Mouse (Mus musculus) CH12.LX (cell line): ENCODE results near the gene Gm16503. TPM values are rescaled to one million over a fixed set of nuclear protein-coding genes. Genes with fewer than 3 reads are reported as not detected.

Source experiments
- DNase-seq: peaks from one replicate; pipeline ENCODE4 v3.0.0-alpha.2; 2013; ENCODE audit errors: extremely low read depth
- H3K27ac ChIP-seq: 2 replicates; pipeline ENCODE4 v1.5.1; 2012; ENCODE audit warnings: low read depth, mild to moderate bottlenecking, control low read depth, moderate library complexity; ENCODE audit not compliant: insufficient read depth
- H3K27me3 ChIP-seq: replicated peaks from 2 replicates; pipeline ENCODE3; 2012; ENCODE audit warnings: inconsistent platforms
- H3K36me3 ChIP-seq, 2 experiments: replicated peaks in 1 of 2; 2 replicates each; pipeline versions ENCODE3 to v1.6.1; 2012; ENCODE audit warnings: inconsistent platforms in 1 of 2, low read length in 1 of 2, mild to moderate bottlenecking in 1 of 2, mixed read lengths in 1 of 2, moderate library complexity in 1 of 2; ENCODE audit not compliant: control insufficient read depth in 1 of 2, insufficient read depth in 1 of 2
- H3K4me1 ChIP-seq, 2 experiments: 2 replicates each; pipeline ENCODE4 v1.6.1; 2012; ENCODE audit warnings: inconsistent platforms in 1 of 2, moderate library complexity in 1 of 2; ENCODE audit not compliant: insufficient read depth in 2 of 2, control insufficient read depth in 1 of 2
- H3K4me2 ChIP-seq: 2 replicates; pipeline ENCODE4 v1.6.1; 2012; ENCODE audit warnings: low read depth, mild to moderate bottlenecking, control low read depth; ENCODE audit not compliant: poor library complexity, insufficient read depth, severe bottlenecking
- H3K4me3 ChIP-seq, 3 experiments: fragments of 150-350 bp in 1 of 3; sonication (generic) in 1 of 3; replicated peaks in 1 of 3; 2 replicates each; pipeline versions ENCODE3 to v1.5.1; 2011 to 2012; ENCODE audit warnings: low read depth in 2 of 3, low read length in 2 of 3, mild to moderate bottlenecking in 2 of 3, moderate library complexity in 2 of 3, control low read depth in 1 of 3, improper control_type of control experiment in 1 of 3, inconsistent platforms in 1 of 3, mixed read lengths in 1 of 3; ENCODE audit not compliant: poor library complexity in 1 of 3
- H3K79me2 ChIP-seq: replicated peaks from 2 replicates; pipeline ENCODE4 v1.6.1; 2012; ENCODE audit warnings: mild to moderate bottlenecking, moderate library complexity; ENCODE audit not compliant: control insufficient read depth, poor library complexity, insufficient read depth, severe bottlenecking; ENCODE audit errors: extremely low read depth
- H3K9ac ChIP-seq: 2 replicates; pipeline ENCODE4 v1.6.1; 2012; ENCODE audit warnings: low read depth, mild to moderate bottlenecking, control low read depth, moderate library complexity; ENCODE audit not compliant: insufficient read depth
- H3K9me3 ChIP-seq: replicated peaks from 2 replicates; pipeline ENCODE3; 2012; ENCODE audit warnings: low read length, inconsistent platforms, mixed read lengths
- BHLHE40 ChIP-seq: IDR thresholded peaks from 2 replicates; pipeline ENCODE4 v1.6.1; 2011; ENCODE audit warnings: mild to moderate bottlenecking, low read depth, low read length, improper control_type of control experiment
- CHD1 ChIP-seq: IDR thresholded peaks from 2 replicates; pipeline ENCODE4 v1.6.1; 2012; ENCODE audit warnings: low read depth, low read length, improper control_type of control experiment, inconsistent platforms
- ELF1 ChIP-seq: IDR thresholded peaks from 2 replicates; pipeline ENCODE4 v1.6.1; 2014; ENCODE audit warnings: low read depth, mild to moderate bottlenecking, inconsistent platforms, low read length, improper control_type of control experiment
- EP300 ChIP-seq: IDR thresholded peaks from 2 replicates; pipeline ENCODE4 v1.6.1; 2011; ENCODE audit warnings: low read length, improper control_type of control experiment
- ETS1 ChIP-seq: conservative IDR thresholded peaks from 2 replicates; pipeline ENCODE4 v1.6.1; 2012; ENCODE audit warnings: low read depth, mild to moderate bottlenecking, inconsistent platforms, low read length, improper control_type of control experiment, moderate library complexity
- GABPA ChIP-seq: IDR thresholded peaks from 2 replicates; pipeline ENCODE4 v1.6.1; 2012; ENCODE audit warnings: low read depth, low read length, improper control_type of control experiment, inconsistent platforms; ENCODE audit not compliant: insufficient replicate concordance
- IRF4 ChIP-seq: IDR thresholded peaks from 2 replicates; pipeline ENCODE4 v1.6.1; 2014; ENCODE audit warnings: low read depth, mild to moderate bottlenecking, inconsistent platforms, low read length, improper control_type of control experiment
- JUN ChIP-seq: IDR thresholded peaks from 2 replicates; pipeline ENCODE4 v1.6.1; 2011; ENCODE audit warnings: low read depth, mild to moderate bottlenecking, low read length, improper control_type of control experiment, moderate library complexity; ENCODE audit not compliant: insufficient read depth
- JUND ChIP-seq: conservative IDR thresholded peaks from 2 replicates; pipeline ENCODE4 v1.6.1; 2011; ENCODE audit warnings: low read depth, low read length, improper control_type of control experiment
- KAT2A ChIP-seq: IDR thresholded peaks from 2 replicates; pipeline ENCODE4 v1.6.1; 2012; ENCODE audit warnings: low read length, improper control_type of control experiment, inconsistent platforms; ENCODE audit not compliant: insufficient replicate concordance
- MAX ChIP-seq: IDR thresholded peaks from 2 replicates; pipeline ENCODE4 v1.6.1; 2011; ENCODE audit warnings: low read length, improper control_type of control experiment
- POLR2AphosphoS2 ChIP-seq: IDR thresholded peaks from 2 replicates; pipeline ENCODE4 v1.6.1; 2011; ENCODE audit warnings: low read depth, low read length, improper control_type of control experiment
- RAD21 ChIP-seq: IDR thresholded peaks from 2 replicates; pipeline ENCODE4 v1.6.1; 2011; ENCODE audit warnings: low read depth, mild to moderate bottlenecking, low read length, improper control_type of control experiment, moderate library complexity
- RCOR1 ChIP-seq: conservative IDR thresholded peaks from 2 replicates; pipeline ENCODE4 v1.6.1; 2012; ENCODE audit warnings: low read depth, mild to moderate bottlenecking, inconsistent platforms, low read length, improper control_type of control experiment
- SMC3 ChIP-seq: IDR thresholded peaks from 2 replicates; pipeline ENCODE4 v1.6.1; 2011; ENCODE audit warnings: low read depth, low read length, improper control_type of control experiment
- UBTF ChIP-seq: IDR thresholded peaks from 2 replicates; pipeline ENCODE4 v1.6.1; 2012; ENCODE audit warnings: low read depth, mild to moderate bottlenecking, inconsistent platforms, low read length, improper control_type of control experiment, moderate library complexity
- ZMIZ1 ChIP-seq: IDR thresholded peaks from 2 replicates; pipeline ENCODE4 v1.6.1; 2012; ENCODE audit warnings: low read depth, mild to moderate bottlenecking, inconsistent platforms, low read length, improper control_type of control experiment
- dilution Hi-C: fragments of 300-500 bp; cut with MboI; formaldehyde crosslinking; loops from 2 replicates; pipeline ENCODE4 v1.14.3; 2020; ENCODE audit warnings: low sequenced_read_pairs; ENCODE audit not compliant: extremely low pct_unique_long_range_greater_than_20kb, extremely low pct_ligation_motif_present
- in situ Hi-C: fragments of 300-500 bp; cut with MboI; formaldehyde crosslinking; loops from 3 replicates; pipeline ENCODE4 v1.14.3; 2019; ENCODE audit warnings: low sequenced_read_pairs, low pct_ligation_motif_present, low pct_unique_long_range_greater_than_20kb, mixed read lengths
- polyA plus RNA-seq: library from polyadenylated mRNA; unstranded; fragments of >175 nt; gene quantifications from 2 replicates; pipeline ENCODE4 v1.2.1, GENCODE M21; 2012; ENCODE audit warnings: low read depth; ENCODE audit not compliant: insufficient read length
- total RNA-seq, 2 experiments: library from RNA; depleted of rRNA; stranded (reverse); fragments of 300-350 nt in 1 of 2; fragments of >200 nt in 1 of 2; gene quantifications; 2 replicates each; pipeline ENCODE4 v1.2.3; 2012 to 2014

Gene Gm16503
- total and polyA plus RNA-seq, 3 experiments: not detected

DNA sequence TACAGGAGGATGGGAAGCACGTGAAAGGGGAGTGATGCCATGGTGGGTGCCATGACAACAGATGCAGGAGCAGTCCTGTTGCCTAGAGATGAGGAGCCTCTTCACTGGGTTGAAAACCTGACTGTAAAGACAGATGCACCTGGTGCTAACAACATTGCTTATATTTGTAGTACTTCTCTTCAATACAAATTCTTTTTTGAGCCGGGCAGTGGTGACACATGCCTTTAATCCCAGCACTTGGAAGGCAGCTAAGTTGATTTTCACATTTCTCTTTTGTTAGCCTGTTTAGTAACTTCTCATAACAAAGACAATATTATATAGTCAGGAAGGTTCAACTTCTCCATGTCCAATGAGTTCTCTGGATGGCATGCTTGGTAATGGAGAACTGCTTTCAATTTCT lies 21.0 kb upstream of the Gm16503 start:
- in situ Hi-C loops (loop anchor here (5.0 kb wide), 1 partner anchor 1962 kb away; no protein-coding TSS in a partner anchor), dilution Hi-C loops (loop anchor here (5.0 kb wide), 1 partner anchor 1962 kb away; no protein-coding TSS in a partner anchor)
- DNase-seq: no peak
- Histone ChIP-seq H3K4me1 (no peaks in the 10 kb centered on the region), H3K27ac (no peak overlapping the region), H3K4me3 (no peak overlapping the region), H3K9ac (no peak overlapping the region), H3K9me3 (peaks cover 38% of the 10 kb centered on the region), H3K27me3 (no peaks in the 10 kb centered on the region), H3K4me2 (no peak overlapping the region), H3K79me2 (no peaks in the 10 kb centered on the region), H3K36me3 (no peaks in the 10 kb centered on the region)
- no peak for TF ChIP-seq SMC3
- no peak for TF ChIP-seq ETS1
- no peak for TF ChIP-seq JUN
- TF ChIP-seq ELF1: no peak
- TF ChIP-seq RCOR1: no peak
- TF ChIP-seq MAX: no peak
- TF ChIP-seq KAT2A: no peak
- no peak for TF ChIP-seq IRF4
- TF ChIP-seq POLR2AphosphoS2: no peak
- no peak for TF ChIP-seq EP300
- no peak for TF ChIP-seq JUND
- no peak for TF ChIP-seq UBTF

- no peak overlapping the region for H3K9ac ChIP-seq
- no peaks in the 10 kb centered on the region for H3K36me3 ChIP-seq
- no peaks in the 10 kb centered on the region for H3K4me1 ChIP-seq
- in situ Hi-C loops: no loop called here
- dilution Hi-C loops: no loop called here
- TF ChIP-seq ZMIZ1 (no peak), BHLHE40 (no peak), GABPA (no peak), RAD21 (no peak), CHD1 (no peak)
- H3K79me2 ChIP-seq: no peaks in the 10 kb centered on the region
- DNase-seq: no peak
- no peak overlapping the region for H3K4me3 ChIP-seq
- peaks cover 39% of the 10 kb centered on the region for H3K9me3 ChIP-seq
- H3K27ac ChIP-seq: no peak overlapping the region
- H3K27me3 ChIP-seq: no peaks in the 10 kb centered on the region
- H3K4me2 ChIP-seq: no peak overlapping the region
These were observed 19.9 kb upstream of the Gm16503 start for GRCm38 (mm10) chr4:147520100-147520499.
